ENCODE assay signal across 23 mouse cellular contexts in the genomic region with DNA sequence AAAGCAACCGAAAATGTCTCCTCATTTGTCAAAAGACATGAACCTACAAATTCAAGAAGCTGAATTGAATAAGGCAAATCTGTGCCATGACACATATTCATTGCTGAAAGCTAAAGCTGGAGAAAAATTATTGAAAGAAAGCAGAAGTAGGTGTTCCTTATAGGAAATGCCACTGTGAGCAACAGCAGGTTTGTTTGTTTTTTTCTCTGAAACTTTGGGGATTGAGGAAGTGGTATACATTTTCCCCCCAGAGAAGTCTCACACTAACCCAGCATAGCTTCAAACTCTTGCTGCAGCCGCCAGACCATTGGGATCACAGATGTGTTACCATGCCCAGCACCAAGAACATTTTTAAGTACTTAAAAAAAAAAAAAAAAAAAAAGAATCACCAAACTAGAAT.
"Had no signal": no experiment of that assay in that cellular context is flagged by ENCODE, and none has a peak within 500 bp of the region (broad histone marks: within the 10 kb centered on the region; RNA-seq: fewer than 3 reads in every experiment).

No protein-coding gene starts in this region.

- H3K4me2 ChIP-seq: kidney, embryonic 15.5 days; limb, embryonic 13.5 days; lung, embryonic 14.5 days; midbrain, embryonic 11.5 days; neural tube, embryonic 13.5 days had no signal

- H3K27me3 ChIP-seq: kidney, embryonic 15.5 days; limb, embryonic 13.5 days; neural tube, embryonic 13.5 days had no signal

- H3K4me3 ChIP-seq: kidney, embryonic 15.5 days; left cerebral cortex, adult 2 months; limb, embryonic 10.5 days; limb, embryonic 13.5 days; neural tube, embryonic 13.5 days had no signal

- H3K9ac ChIP-seq: kidney, embryonic 15.5 days; limb, embryonic 13.5 days; liver, embryonic 14.5 days; liver, postnatal 0 days; lung, embryonic 14.5 days; neural tube, embryonic 13.5 days had no signal

- H3K9me3 ChIP-seq: kidney, embryonic 15.5 days; limb, embryonic 10.5 days; limb, embryonic 13.5 days; neural tube, embryonic 13.5 days had no signal

- DNase-seq: kidney, adult 8-10 months; kidney, postnatal 10 days; kidney, postnatal 36 days; layer of hippocampus, postnatal 36 days; liver; liver, postnatal 0 days; lung, embryonic 14.5 days; midbrain, embryonic 14.5 days; retina, postnatal 1 day; right cerebral cortex, postnatal 25 days; spleen, adult 18-20 months; thymus, adult 2 months; thymus, postnatal 25 days had no signal

- H3K36me3 ChIP-seq: kidney, embryonic 15.5 days; limb, embryonic 10.5 days; limb, embryonic 13.5 days; neural tube, embryonic 13.5 days had no signal

- H3K4me1 ChIP-seq: kidney, embryonic 15.5 days; limb, embryonic 10.5 days; limb, embryonic 13.5 days; neural tube, embryonic 13.5 days had no signal

- ATAC-seq: intestine, postnatal 0 days; liver, postnatal 0 days; lung, postnatal 0 days had no signal

- H3K27ac ChIP-seq: kidney, embryonic 15.5 days; left cerebral cortex, adult 2 months; limb, embryonic 10.5 days; limb, embryonic 13.5 days; liver, embryonic 14.5 days; macrophage; neural tube, embryonic 13.5 days had no signal
